Mouse (Mus musculus) limb, embryonic 14.5 days (tissue): ENCODE results near the gene Col4a3bp. TPM values are rescaled to one million over a fixed set of nuclear protein-coding genes. Genes with fewer than 3 reads are reported as not detected.
A peak's percentile ranks its signal among the peaks of the same experiment; 100 is the strongest.

ENCODE experiments used
- ATAC-seq: fragments of 200-750 bp; cut with Nextera tagmentation; 2 replicates; pipeline ENCODE4 v1.8.0; 2017; ENCODE audit warnings: low read depth, moderate number of reproducible peaks, moderate TSS enrichment; ENCODE audit not compliant: low FRiP score
- DNase-seq: peaks from one replicate; pipeline ENCODE4 v3.0.0-alpha.2; 2015; ENCODE audit warnings: low spot score
- H3K27ac ChIP-seq: fragments of 300-500 bp; sonication (generic); replicated peaks from 2 replicates; pipeline ENCODE4 v1.5.1; 2014; ENCODE audit warnings: low read depth, mild to moderate bottlenecking, low read length, moderate library complexity, mixed read lengths
- H3K27me3 ChIP-seq: fragments of 300-500 bp; sonication (generic); 2 replicates; pipeline ENCODE4 v1.6.1; 2014; ENCODE audit warnings: low read length, mixed read lengths; ENCODE audit not compliant: control insufficient read depth, insufficient read depth
- H3K36me3 ChIP-seq: fragments of 300-500 bp; sonication (generic); 2 replicates; pipeline ENCODE4 v1.6.1; 2014; ENCODE audit warnings: mild to moderate bottlenecking, low read length, moderate library complexity, mixed read lengths; ENCODE audit not compliant: control insufficient read depth, insufficient read depth
- H3K4me1 ChIP-seq: fragments of 300-500 bp; sonication (generic); 2 replicates; pipeline ENCODE4 v1.6.1; 2014; ENCODE audit warnings: antibody characterized with exemption, low read length, mixed read lengths; ENCODE audit not compliant: control insufficient read depth, insufficient read depth
- H3K4me2 ChIP-seq: fragments of 300-500 bp; sonication (generic); replicated peaks from 2 replicates; pipeline ENCODE4 v1.6.1; 2014; ENCODE audit warnings: low read depth, mild to moderate bottlenecking, low read length, moderate library complexity; ENCODE audit not compliant: severe bottlenecking
- H3K4me3 ChIP-seq: fragments of 300-500 bp; sonication (generic); replicated peaks from 2 replicates; pipeline ENCODE4 v1.5.1; 2014; ENCODE audit warnings: low read length
- H3K9ac ChIP-seq: fragments of 300-500 bp; sonication (generic); 2 replicates; pipeline ENCODE4 v1.6.1; 2014; ENCODE audit warnings: mild to moderate bottlenecking, low read depth, low read length, moderate library complexity; ENCODE audit not compliant: severe bottlenecking
- H3K9me3 ChIP-seq: fragments of 300-500 bp; sonication (generic); 2 replicates; pipeline ENCODE4 v1.6.1; 2016; ENCODE audit warnings: low read length; ENCODE audit not compliant: control insufficient read depth
- POLR2A ChIP-seq: fragments of 200-500 bp; IDR thresholded peaks from 2 replicates; pipeline ENCODE4 v1.8.0; 2012; ENCODE audit warnings: inconsistent platforms, mild to moderate bottlenecking, moderate library complexity, borderline replicate concordance; ENCODE audit not compliant: insufficient read depth, insufficient read length; ENCODE audit errors: extremely low read depth
- WGBS: fragments of 180-500 bp; shearing (Covaris S2); extraction: QIAGEN DNeasy Blood & Tissue Kit; methylation state at CpG from one replicate; pipeline ENCODE4 v1.1.7; 2014; 5-methylcytosine and 5-hydroxymethylcytosine counted together
- polyA plus RNA-seq, 2 experiments: library from polyadenylated mRNA; depleted of rRNA in 1 of 2; stranded (reverse) in 1 of 2; unstranded in 1 of 2; fragments of >200 nt; fragmentation: Nextera tagmentation in 1 of 2; extraction: Ambion mirVana in 1 of 2; gene quantifications; 2 replicates each; pipeline versions ENCODE4 v1.2.1 to v1.2.3; 2012 to 2014

Col4a3bp gene
- polyA plus RNA-seq, 2 experiments: 10.4 to 19.8 TPM

GRCm38 (mm10) chr13:96538103-96538502 lies 4.3 kb upstream of the Col4a3bp start:
- Histone ChIP-seq H3K4me1 (0 out of 2 replicates have a peak, but pooled peaks cover 3% of the 10 kb centered on the region), H3K9ac (no peak overlapping the region), H3K27me3 (no peaks in the 10 kb centered on the region), H3K4me3 (no peak overlapping the region), H3K27ac (no peak overlapping the region), H3K36me3 (no peaks in the 10 kb centered on the region), H3K9me3 (no peaks in the 10 kb centered on the region), H3K4me2 (no peak overlapping the region)
- WGBS: 77% methylated on average over 3 of the region's 3 CpGs
- ATAC-seq: no peak
- DNase-seq: no peak
- TF ChIP-seq POLR2A: no peak

GRCm38 (mm10) chr13:96541381-96541780 lies 1.0 kb upstream of the Col4a3bp start:
- H3K9ac ChIP-seq: no peak overlapping the region
- TF ChIP-seq POLR2A: no peak
- ATAC-seq: no peak
- 44% methylated on average over 2 of the region's 2 CpGs for WGBS
- no peak overlapping the region for H3K27ac ChIP-seq
- 0 out of 2 replicates have a peak, but pooled peaks cover 2% of the 10 kb centered on the region for H3K4me1 ChIP-seq
- no peak for DNase-seq
- H3K4me3 ChIP-seq: peak overlapping the region; percentile 95
- no peaks in the 10 kb centered on the region for H3K9me3 ChIP-seq
- no peaks in the 10 kb centered on the region for H3K27me3 ChIP-seq
- peak overlapping the region; percentile 54 for H3K4me2 ChIP-seq
- no peaks in the 10 kb centered on the region for H3K36me3 ChIP-seq

- TF ChIP-seq POLR2A: no peak
- WGBS: under 1% methylated on average over 55 of the region's 73 CpGs
- Histone ChIP-seq H3K27ac (peak overlapping the region; percentile 89), H3K9ac (peak overlapping the region; percentile 91), H3K4me2 (peak overlapping the region; percentile 81), H3K4me3 (peak overlapping the region; percentile 95), H3K36me3 (no peaks in the 10 kb centered on the region), H3K27me3 (no peaks in the 10 kb centered on the region), H3K9me3 (no peaks in the 10 kb centered on the region), H3K4me1 (0 out of 2 replicates have a peak, but pooled peaks cover 2% of the 10 kb centered on the region)
- ATAC-seq (peak; percentile 64), DNase-seq (no peak)
Observed at GRCm38 (mm10) chr13:96542901-96543891, 778 bp downstream of the Col4a3bp start.

GRCm38 (mm10) chr13:96544506-96544905 lies 2.1 kb downstream of the Col4a3bp start:
- 0 out of 2 replicates have a peak, but pooled peaks cover 3% of the 10 kb centered on the region for H3K36me3 ChIP-seq
- H3K9ac ChIP-seq: no peak overlapping the region
- H3K27ac ChIP-seq: no peak overlapping the region
- ATAC-seq: no peak
- no peaks in the 10 kb centered on the region for H3K27me3 ChIP-seq
- H3K4me3 ChIP-seq: no peak overlapping the region
- 69% methylated on average over 2 of the region's 2 CpGs for WGBS
- H3K4me2 ChIP-seq: no peak overlapping the region
- H3K9me3 ChIP-seq: no peaks in the 10 kb centered on the region
- 0 out of 2 replicates have a peak, but pooled peaks cover 2% of the 10 kb centered on the region for H3K4me1 ChIP-seq
- DNase-seq: no peak
- TF ChIP-seq POLR2A: no peak

- no peak overlapping the region for H3K27ac ChIP-seq
- H3K9ac ChIP-seq: no peak overlapping the region
- TF ChIP-seq POLR2A: no peak
- H3K4me3 ChIP-seq: no peak overlapping the region
- ATAC-seq: no peak
- H3K4me2 ChIP-seq: no peak overlapping the region
- H3K9me3 ChIP-seq: no peaks in the 10 kb centered on the region
- WGBS: 79% methylated on average over 1 of the region's 1 CpGs
- H3K36me3 ChIP-seq: 0 out of 2 replicates have a peak, but pooled peaks cover 3% of the 10 kb centered on the region
- DNase-seq: no peak
- 0 out of 2 replicates have a peak, but pooled peaks cover 2% of the 10 kb centered on the region for H3K4me1 ChIP-seq
- no peaks in the 10 kb centered on the region for H3K27me3 ChIP-seq
Observed at GRCm38 (mm10) chr13:96547250-96547649, 4.8 kb downstream of the Col4a3bp start.
